Mouse (Mus musculus) intestine, postnatal 0 days (tissue): ENCODE data around the gene Gtf2i. TPM values are rescaled to one million over a fixed set of nuclear protein-coding genes. Genes with fewer than 3 reads are reported as not detected.
A peak's percentile ranks its signal among the peaks of the same experiment; 100 is the strongest.

ENCODE experiments used
- ATAC-seq: fragments of 200-750 bp; cut with Nextera tagmentation; 2 replicates; pipeline ENCODE4 v1.8.0; 2017; ENCODE audit warnings: mild to moderate bottlenecking, moderate TSS enrichment, moderate library complexity
- H3K27ac ChIP-seq: fragments of 300-500 bp; sonication (generic); 2 replicates; pipeline ENCODE4 v1.5.1; 2014; ENCODE audit warnings: mild to moderate bottlenecking, low read depth, low read length, moderate library complexity
- H3K27me3 ChIP-seq: fragments of 300-500 bp; sonication (generic); replicated peaks from 2 replicates; pipeline ENCODE4 v1.6.1; 2014; ENCODE audit warnings: low read length, mixed read lengths; ENCODE audit not compliant: control insufficient read depth, insufficient read depth
- H3K36me3 ChIP-seq: fragments of 300-500 bp; sonication (generic); 2 replicates; pipeline ENCODE4 v1.6.1; 2014; ENCODE audit warnings: mild to moderate bottlenecking, moderate library complexity; ENCODE audit not compliant: control insufficient read depth, insufficient read depth
- H3K4me1 ChIP-seq: fragments of 300-500 bp; sonication (generic); replicated peaks from 2 replicates; pipeline ENCODE4 v1.6.1; 2014; ENCODE audit warnings: antibody characterized with exemption, low read length, mixed read lengths; ENCODE audit not compliant: control insufficient read depth, insufficient read depth
- H3K4me2 ChIP-seq: fragments of 300-500 bp; sonication (generic); replicated peaks from 2 replicates; pipeline ENCODE4 v1.6.1; 2014; ENCODE audit warnings: low read depth, mild to moderate bottlenecking, moderate library complexity
- H3K4me3 ChIP-seq: fragments of 300-500 bp; sonication (generic); 2 replicates; pipeline ENCODE4 v1.5.1; 2014; ENCODE audit warnings: low read depth, low read length
- H3K9ac ChIP-seq: fragments of 300-500 bp; sonication (generic); 2 replicates; pipeline ENCODE4 v1.6.1; 2014; ENCODE audit warnings: mild to moderate bottlenecking, low read depth, low read length
- H3K9me3 ChIP-seq: fragments of 300-500 bp; sonication (generic); 2 replicates; pipeline ENCODE4 v1.6.1; 2016; ENCODE audit warnings: mixed run types; ENCODE audit not compliant: control insufficient read depth
- CTCF ChIP-seq: sonication (generic); IDR thresholded peaks from 2 replicates; pipeline ENCODE4 v1.5.1; 2016; ENCODE audit warnings: low read depth, mild to moderate bottlenecking, control low read depth, antibody characterized with exemption, moderate library complexity
- WGBS: fragments of 180-500 bp; shearing (Covaris S2); extraction: QIAGEN DNeasy Blood & Tissue Kit; methylation state at CpG from one replicate; pipeline ENCODE4 v1.1.7; 2014; 5-methylcytosine and 5-hydroxymethylcytosine counted together
- polyA plus RNA-seq: library from polyadenylated mRNA; unstranded; fragments of >200 nt; fragmentation: Nextera tagmentation; extraction: Ambion mirVana; gene quantifications from 2 replicates; pipeline ENCODE4 v1.2.1, GENCODE M21; 2015

Gene Gtf2i
- polyA plus RNA-seq, 1 experiment from 2014 or later: 53.4 TPM

- Histone ChIP-seq H3K27me3 (no peaks in the 10 kb centered on the region), H3K4me2 (peak overlapping the region; percentile 35), H3K9me3 (no peaks in the 10 kb centered on the region), H3K4me1 (0 out of 2 replicates have a peak, but pooled peaks cover 3% of the 10 kb centered on the region), H3K36me3 (peaks cover 9% of the 10 kb centered on the region; the same call in 1 of the 2 replicates), H3K9ac (no peak overlapping the region), H3K4me3 (no peak overlapping the region), H3K27ac (0 out of 2 replicates have a peak overlapping the region, but pooled peaks have one; percentile 17)
- 22% methylated on average over 6 of the region's 6 CpGs for WGBS
- peak; percentile 58 for ATAC-seq
- TF ChIP-seq CTCF: no peak
These were observed 82.4 kb downstream of the Gtf2i start for GRCm38 (mm10) chr5:134232111-134232510.

DNA sequence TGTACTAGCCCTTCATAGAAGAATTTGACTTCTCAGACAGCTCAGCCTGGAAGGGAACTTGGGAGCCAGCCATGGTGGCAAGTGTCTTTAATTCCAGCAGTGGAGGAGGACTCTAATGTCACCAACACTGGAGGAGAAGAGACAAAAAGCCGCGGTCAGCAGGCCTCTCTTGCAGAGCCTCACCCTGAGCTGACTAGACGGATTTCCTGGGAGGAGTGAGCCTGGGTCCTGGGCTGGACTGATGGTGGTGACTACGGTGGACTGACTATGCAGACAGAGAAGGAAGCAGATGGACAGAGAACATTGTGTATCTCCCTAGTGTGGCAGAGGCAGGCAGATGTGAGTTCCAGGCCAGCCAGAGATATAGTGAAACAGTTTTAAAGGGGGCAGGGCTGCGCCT is 83.2 kb downstream of the Gtf2i start:
- Histone ChIP-seq H3K36me3 (peaks cover 3% of the 10 kb centered on the region; the same call in 1 of the 2 replicates), H3K27ac (no peak overlapping the region), H3K9ac (no peak overlapping the region), H3K9me3 (no peaks in the 10 kb centered on the region), H3K4me2 (no peak overlapping the region), H3K4me3 (no peak overlapping the region), H3K27me3 (no peaks in the 10 kb centered on the region), H3K4me1 (0 out of 2 replicates have a peak, but pooled peaks cover 3% of the 10 kb centered on the region)
- TF ChIP-seq CTCF: no peak
- no peak for ATAC-seq
- WGBS: 71% methylated on average over 5 of the region's 5 CpGs

DNA sequence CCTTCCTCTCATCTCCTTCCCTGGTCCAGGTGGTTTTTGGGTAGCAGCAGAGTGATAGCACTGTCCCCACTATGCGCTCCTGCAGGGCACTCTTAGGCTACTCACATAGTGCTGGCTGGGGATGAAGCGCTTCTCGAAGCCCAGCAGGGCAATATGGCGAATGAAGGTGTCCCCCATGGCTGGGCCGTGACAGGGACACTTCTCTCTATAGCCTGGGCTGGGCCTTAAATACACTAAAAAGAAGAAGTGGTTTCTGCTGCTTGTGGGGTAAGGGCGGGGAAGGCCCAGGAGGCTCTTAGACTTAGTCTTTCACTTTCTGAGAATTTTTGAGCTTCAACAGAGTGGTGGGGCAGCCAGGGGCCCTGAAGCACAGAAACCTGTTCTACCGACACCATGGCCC is 85.2 kb downstream of the Gtf2i start, which contains the start of gene Ncf1:
TSS of gene Ncf1 (minus strand) at position 235 of the 400 bp plus-strand sequence.
- H3K4me1 ChIP-seq: no peaks in the 10 kb centered on the region
- H3K27ac ChIP-seq: no peak within 1 kb of the TSS
- no peak within 1 kb of the TSS for H3K4me3 ChIP-seq
- H3K4me2 ChIP-seq: no peak within 1 kb of the TSS
- no peak for ATAC-seq
- H3K9me3 ChIP-seq: no peaks in the 10 kb centered on the region
- WGBS: 87% methylated on average over 7 of the region's 7 CpGs
- H3K9ac ChIP-seq: no peak within 1 kb of the TSS
- no peak for TF ChIP-seq CTCF
- H3K27me3 ChIP-seq: no peaks in the 10 kb centered on the region
- H3K36me3 ChIP-seq: no peaks in the 10 kb centered on the region; the same call in 1 of the 2 replicates

- H3K9me3 ChIP-seq: no peaks in the 10 kb centered on the region
- ATAC-seq: no peak
- no peaks in the 10 kb centered on the region for H3K27me3 ChIP-seq
- WGBS: 74% methylated on average over 6 of the region's 6 CpGs
- H3K27ac ChIP-seq: no peak overlapping the region
- H3K36me3 ChIP-seq: no peaks in the 10 kb centered on the region
- no peak overlapping the region for H3K4me3 ChIP-seq
- no peak for TF ChIP-seq CTCF
- H3K4me1 ChIP-seq: no peaks in the 10 kb centered on the region
- no peak overlapping the region for H3K9ac ChIP-seq
- no peak overlapping the region for H3K4me2 ChIP-seq
These were observed 86.3 kb downstream of the Gtf2i start for GRCm38 (mm10) chr5:134228249-134228638.

- Histone ChIP-seq H3K4me2 (no peak overlapping the region), H3K27ac (no peak overlapping the region), H3K27me3 (0 out of 2 replicates have a peak, but pooled peaks cover under 1% of the 10 kb centered on the region), H3K4me1 (no peaks in the 10 kb centered on the region), H3K36me3 (no peaks in the 10 kb centered on the region), H3K4me3 (no peak overlapping the region), H3K9me3 (no peaks in the 10 kb centered on the region), H3K9ac (no peak overlapping the region)
- WGBS: 35% methylated on average over 11 of the region's 11 CpGs
- no peak for ATAC-seq
- TF ChIP-seq CTCF: peak; percentile 63
These were observed 86.8 kb downstream of the Gtf2i start for GRCm38 (mm10) chr5:134227574-134228248.

DNA sequence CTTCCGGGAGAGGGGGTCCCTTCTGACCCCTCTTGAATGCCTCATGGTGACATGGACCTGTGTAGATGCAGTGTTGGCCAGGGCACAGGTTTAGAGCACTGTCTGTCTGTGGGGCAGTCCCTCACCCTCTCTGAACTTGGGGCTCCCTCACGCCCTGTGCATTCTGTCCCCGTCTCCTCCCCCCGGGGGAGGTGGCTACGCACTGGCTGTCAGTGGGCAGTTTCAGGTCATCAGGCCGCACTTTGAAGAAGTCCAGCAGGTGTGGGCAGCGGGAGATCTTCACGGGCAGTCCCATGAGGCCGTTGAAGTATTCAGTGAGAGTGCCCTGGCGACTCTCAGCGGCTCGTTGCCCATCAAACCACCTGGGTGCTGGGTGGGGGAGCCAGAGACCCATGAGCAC is 87.6 kb downstream of the Gtf2i start:
- H3K4me1 ChIP-seq: no peaks in the 10 kb centered on the region
- 0 out of 2 replicates have a peak, but pooled peaks cover 6% of the 10 kb centered on the region for H3K27me3 ChIP-seq
- no peaks in the 10 kb centered on the region for H3K36me3 ChIP-seq
- WGBS: 63% methylated on average over 12 of the region's 12 CpGs
- H3K9ac ChIP-seq: no peak overlapping the region
- H3K4me3 ChIP-seq: no peak overlapping the region
- no peak overlapping the region for H3K4me2 ChIP-seq
- ATAC-seq: no peak
- H3K27ac ChIP-seq: no peak overlapping the region
- no peak for TF ChIP-seq CTCF
- H3K9me3 ChIP-seq: no peaks in the 10 kb centered on the region
